Mouse (Mus musculus) stomach, embryonic 15.5 days (tissue): ENCODE data around the gene Zfp382. TPM values are rescaled to one million over a fixed set of nuclear protein-coding genes. Genes with fewer than 3 reads are reported as not detected.
"Not testable (repeated sequence)": the region's sequence is repeated elsewhere in the genome, so short reads cannot be mapped to it uniquely, and the experiment has no call there.

Source experiments
- ATAC-seq: fragments of 200-750 bp; cut with Nextera tagmentation; 2 replicates; pipeline ENCODE4 v1.8.0; 2017; ENCODE audit warnings: low read depth, moderate number of reproducible peaks, moderate TSS enrichment; ENCODE audit not compliant: insufficient read depth, low FRiP score
- H3K27ac ChIP-seq: fragments of 300-500 bp; sonication (generic); 2 replicates; pipeline ENCODE4 v1.5.1; 2015; ENCODE audit warnings: mild to moderate bottlenecking, inconsistent platforms
- H3K27me3 ChIP-seq: fragments of 300-500 bp; sonication (generic); replicated peaks from 2 replicates; pipeline ENCODE4 v1.6.1; 2015; ENCODE audit warnings: inconsistent platforms
- H3K36me3 ChIP-seq: fragments of 300-500 bp; sonication (generic); 2 replicates; pipeline ENCODE4 v1.6.1; 2015; ENCODE audit warnings: inconsistent platforms
- H3K4me1 ChIP-seq: fragments of 300-500 bp; sonication (generic); 2 replicates; pipeline ENCODE4 v1.6.1; 2015; ENCODE audit warnings: inconsistent platforms
- H3K4me2 ChIP-seq: fragments of 300-500 bp; sonication (generic); 2 replicates; pipeline ENCODE4 v1.6.1; 2015; ENCODE audit warnings: mild to moderate bottlenecking, inconsistent platforms
- H3K4me3 ChIP-seq: fragments of 300-500 bp; sonication (generic); replicated peaks from 2 replicates; pipeline ENCODE4 v1.5.1; 2015; ENCODE audit warnings: inconsistent platforms
- H3K9ac ChIP-seq: fragments of 300-500 bp; sonication (generic); 2 replicates; pipeline ENCODE4 v1.6.1; 2015; ENCODE audit warnings: inconsistent platforms
- H3K9me3 ChIP-seq: fragments of 300-500 bp; sonication (generic); 2 replicates; pipeline ENCODE4 v1.6.1; 2016; ENCODE audit warnings: inconsistent platforms
- WGBS: fragments of 180-500 bp; shearing (Covaris S2); methylation state at CpG from one replicate; pipeline ENCODE4 v1.1.7; 2015; 5-methylcytosine and 5-hydroxymethylcytosine counted together
- polyA plus RNA-seq: library from polyadenylated mRNA; unstranded; fragments of >200 nt; fragmentation: Nextera tagmentation; extraction: Ambion mirVana; gene quantifications from 2 replicates; pipeline ENCODE4 v1.2.1, GENCODE M21; 2015

The Zfp382 gene
- polyA plus RNA-seq, 1 experiment from 2014 or later = 10.4 TPM

GRCm38 (mm10) chr7:30095551-30096125, 26.1 kb upstream of the Zfp382 start:
- H3K27me3 ChIP-seq = no peaks in the 10 kb centered on the region
- peaks cover 21% of the 10 kb centered on the region for H3K4me1 ChIP-seq
- H3K36me3 ChIP-seq = peaks cover 18% of the 10 kb centered on the region
- peak overlapping the region; percentile 48; the same call in 1 of the 2 replicates for H3K9ac ChIP-seq
- ATAC-seq = no peak
- no peak overlapping the region for H3K27ac ChIP-seq
- H3K4me3 ChIP-seq = peak overlapping the region; percentile 77
- H3K9me3 ChIP-seq = no peaks in the 10 kb centered on the region
- WGBS = 3% methylated on average over 5 of the region's 5 CpGs
- H3K4me2 ChIP-seq = peak overlapping the region; percentile 64

DNA sequence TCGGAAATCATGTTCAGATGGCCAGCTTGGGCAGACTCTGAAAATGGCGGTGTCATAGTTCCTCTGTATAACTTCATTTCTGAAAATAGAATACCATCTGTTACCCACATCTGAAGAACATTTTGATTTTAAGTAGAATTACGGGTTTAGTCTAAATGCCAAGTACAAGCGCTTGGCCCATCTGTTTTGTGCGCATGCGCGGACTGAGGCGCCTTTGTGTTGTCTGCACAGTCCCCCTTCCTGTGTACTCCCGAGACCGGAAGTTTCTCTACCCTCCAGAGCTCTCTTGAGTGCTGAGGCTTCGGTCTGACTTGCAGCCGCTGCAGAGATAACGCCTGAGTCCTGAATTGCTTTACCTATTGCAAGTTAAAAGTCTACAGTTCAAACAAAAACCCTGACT, 22.4 kb upstream of the Zfp382 start:
- no peak for ATAC-seq
- 91% methylated on average over 13 of the region's 13 CpGs for WGBS
- Histone ChIP-seq H3K9me3 (no peaks in the 10 kb centered on the region), H3K27me3 (no peaks in the 10 kb centered on the region), H3K27ac (no peak overlapping the region), H3K36me3 (peaks cover 45% of the 10 kb centered on the region), H3K4me3 (no peak overlapping the region), H3K4me1 (peaks cover 13% of the 10 kb centered on the region), H3K4me2 (no peak overlapping the region), H3K9ac (no peak overlapping the region)

- ATAC-seq = no peak
- H3K4me2 ChIP-seq = no peak overlapping the region
- no peaks in the 10 kb centered on the region for H3K36me3 ChIP-seq
- no peak overlapping the region for H3K9ac ChIP-seq
- no peaks in the 10 kb centered on the region for H3K4me1 ChIP-seq
- no peak overlapping the region for H3K4me3 ChIP-seq
- no peak overlapping the region for H3K27ac ChIP-seq
- no peaks in the 10 kb centered on the region for H3K27me3 ChIP-seq
- WGBS = 89% methylated on average over 5 of the region's 5 CpGs
- H3K9me3 ChIP-seq = no peaks in the 10 kb centered on the region
These were observed 5.7 kb upstream of the Zfp382 start for GRCm38 (mm10) chr7:30116076-30116475.

- not testable (repeated sequence) for H3K9me3 ChIP-seq, H3K27ac ChIP-seq, H3K36me3 ChIP-seq, H3K27me3 ChIP-seq, H3K4me1 ChIP-seq, H3K4me3 ChIP-seq, H3K9ac ChIP-seq, H3K4me2 ChIP-seq, ATAC-seq
- WGBS = 94% methylated on average over 12 of the region's 12 CpGs
These were observed 3.8 kb upstream of the Zfp382 start for GRCm38 (mm10) chr7:30117935-30118334.

- Histone ChIP-seq H3K27me3 (no peaks in the 10 kb centered on the region), H3K4me3 (peak overlapping the region; percentile 69), H3K36me3 (no peaks in the 10 kb centered on the region; the same call in 1 of the 2 replicates), H3K9me3 (no peaks in the 10 kb centered on the region), H3K27ac (peak overlapping the region; percentile 76), H3K4me1 (no peaks in the 10 kb centered on the region), H3K9ac (peak overlapping the region; percentile 50; the same call in 1 of the 2 replicates), H3K4me2 (peak overlapping the region; percentile 89)
- 4% methylated on average over 15 of the region's 15 CpGs for WGBS
- ATAC-seq = peak; percentile 25; the same call in 1 of the 2 replicates
These were observed 417 bp downstream of the Zfp382 start for GRCm38 (mm10) chr7:30122188-30122530.

DNA sequence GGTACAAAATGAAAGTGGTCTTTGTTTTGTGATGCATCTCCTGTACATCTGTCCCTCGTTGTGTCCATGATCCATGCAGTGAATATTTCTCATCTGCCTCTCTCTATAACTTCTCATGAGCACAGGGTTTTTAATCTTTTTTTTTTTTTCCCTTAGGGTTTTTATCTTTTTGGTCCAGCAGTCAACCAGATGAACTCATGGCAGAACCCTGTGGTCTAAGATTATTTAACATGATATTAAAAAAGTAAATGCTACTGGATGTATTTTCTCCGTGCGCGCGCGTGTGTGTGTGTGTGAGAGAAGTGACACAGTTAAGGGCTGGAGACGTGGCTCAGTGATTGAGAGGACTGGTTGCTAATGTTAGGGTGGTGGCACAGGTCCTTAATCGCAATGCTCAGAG, 8.2 kb downstream of the Zfp382 start:
- 90% methylated on average over 8 of the region's 8 CpGs for WGBS
- ATAC-seq = no peak
- peaks cover 26% of the 10 kb centered on the region for H3K36me3 ChIP-seq

DNA sequence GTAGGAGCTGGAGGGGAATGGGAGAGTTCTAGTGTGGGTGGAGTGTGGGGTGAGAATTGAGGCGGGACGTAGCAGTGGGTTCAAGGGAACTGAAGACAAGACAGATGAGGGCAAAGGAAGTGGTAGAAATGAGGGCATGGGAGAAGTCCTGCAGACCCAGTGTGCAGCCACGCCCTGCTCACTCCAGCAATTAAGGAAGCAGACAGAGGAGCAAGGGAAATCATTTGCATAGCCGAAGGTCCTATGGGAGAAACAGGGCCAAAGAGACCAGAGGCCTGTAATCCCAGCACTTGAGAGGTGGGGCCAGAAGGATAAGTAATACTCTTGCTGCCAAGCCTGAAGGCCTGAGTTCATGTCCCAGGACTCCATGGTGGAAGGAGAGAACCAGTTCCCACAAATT, 10.7 kb downstream of the Zfp382 start:
- Histone ChIP-seq H3K4me2 (no peak overlapping the region), H3K9me3 (peaks cover 3% of the 10 kb centered on the region; the same call in 1 of the 2 replicates), H3K27ac (no peak overlapping the region), H3K9ac (no peak overlapping the region), H3K4me1 (no peaks in the 10 kb centered on the region), H3K36me3 (peaks cover 31% of the 10 kb centered on the region), H3K4me3 (no peak overlapping the region), H3K27me3 (no peaks in the 10 kb centered on the region)
- ATAC-seq = no peak
- 90% methylated on average over 4 of the region's 4 CpGs for WGBS

More for the DNA sequence above, 8.2 kb downstream of the Zfp382 start:
- Histone ChIP-seq H3K4me2 (no peak overlapping the region), H3K4me1 (no peaks in the 10 kb centered on the region), H3K27ac (no peak overlapping the region), H3K27me3 (no peaks in the 10 kb centered on the region), H3K9ac (no peak overlapping the region), H3K4me3 (no peak overlapping the region), H3K9me3 (peaks cover 3% of the 10 kb centered on the region; the same call in 1 of the 2 replicates)

DNA sequence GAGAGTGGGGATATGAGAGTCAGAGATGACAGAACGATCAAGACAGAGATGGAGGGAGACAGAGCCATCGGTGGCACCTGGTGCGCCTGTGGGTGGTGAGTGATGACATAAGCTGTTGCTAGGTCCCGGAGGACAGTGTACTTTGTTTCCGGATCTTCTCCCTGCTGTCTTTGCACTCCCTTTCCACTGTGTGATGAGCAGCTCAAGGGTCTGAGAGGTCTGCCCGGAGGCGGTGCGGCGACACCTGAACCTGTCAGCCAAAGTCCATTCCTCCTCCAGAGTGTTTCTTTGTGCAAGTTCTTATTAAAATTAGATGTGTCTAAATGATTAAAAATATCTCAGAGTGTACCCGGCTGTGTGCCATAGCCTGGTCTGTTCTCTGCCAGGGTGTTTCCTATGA, 15.1 kb downstream of the Zfp382 start:
- no peak for ATAC-seq
- Histone ChIP-seq H3K9me3 (peaks cover 3% of the 10 kb centered on the region; the same call in 1 of the 2 replicates), H3K4me2 (no peak overlapping the region), H3K4me3 (no peak overlapping the region), H3K36me3 (peaks cover 40% of the 10 kb centered on the region), H3K4me1 (no peaks in the 10 kb centered on the region), H3K9ac (no peak overlapping the region), H3K27ac (no peak overlapping the region), H3K27me3 (no peaks in the 10 kb centered on the region)
- 83% methylated on average over 10 of the region's 10 CpGs for WGBS

- ATAC-seq = 0 out of 2 replicates have a peak, but pooled peaks have one; percentile 14
- H3K27me3 ChIP-seq = no peaks in the 10 kb centered on the region
- 7% methylated on average over 8 of the region's 8 CpGs for WGBS
These were observed 21.4 kb downstream of the Zfp382 start for GRCm38 (mm10) chr7:30143170-30143554.

DNA sequence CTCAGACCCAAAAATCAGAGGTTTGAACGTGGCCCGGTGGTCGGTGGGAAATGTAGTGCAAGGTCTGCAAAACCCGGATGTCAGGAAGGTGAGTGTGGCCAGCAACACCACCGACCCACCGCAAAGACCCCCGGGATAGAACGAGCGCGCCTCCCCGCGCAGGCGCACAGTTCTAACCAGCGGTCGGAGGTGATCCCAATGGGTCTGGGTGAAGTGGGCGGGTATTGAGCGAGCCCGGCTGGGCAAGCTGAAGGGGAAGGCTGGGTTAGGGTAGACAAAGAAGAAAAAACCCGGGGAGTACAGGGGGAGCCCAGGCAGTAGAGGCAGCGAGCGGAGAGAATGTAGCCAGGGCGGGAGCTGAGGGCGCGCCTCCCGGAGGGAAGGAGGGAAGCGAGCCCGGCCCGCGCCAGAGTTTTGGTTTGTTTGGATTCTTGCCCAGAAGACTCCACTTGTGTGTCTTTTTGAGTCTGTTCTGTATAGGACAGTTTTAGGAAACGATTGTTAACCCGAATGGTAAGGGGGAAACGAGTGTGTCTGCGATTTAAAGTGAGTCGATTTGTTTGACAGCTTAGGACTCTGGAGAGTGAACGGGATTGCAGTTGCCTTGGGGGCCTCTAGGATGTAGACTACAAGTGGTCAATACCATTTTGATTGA, 21.9 kb downstream of the Zfp382 start:
- Histone ChIP-seq H3K4me2 (peak overlapping the region; percentile 78), H3K9ac (peak overlapping the region; percentile 44; the same call in 1 of the 2 replicates), H3K4me1 (peaks cover 3% of the 10 kb centered on the region; the same call in 1 of the 2 replicates), H3K4me3 (peak overlapping the region; percentile 57), H3K27ac (peak overlapping the region; percentile 89), H3K27me3 (no peaks in the 10 kb centered on the region), H3K36me3 (peaks cover 16% of the 10 kb centered on the region), H3K9me3 (no peaks in the 10 kb centered on the region; the same call in 1 of the 2 replicates)
- 1% methylated on average over 35 of the region's 35 CpGs for WGBS
- peak; percentile 90 for ATAC-seq

More at GRCm38 (mm10) chr7:30143170-30143554, 21.4 kb downstream of the Zfp382 start:
- Histone ChIP-seq H3K9ac (peak overlapping the region; percentile 19; the same call in 1 of the 2 replicates), H3K4me3 (peak overlapping the region; percentile 57), H3K4me2 (peak overlapping the region; percentile 78), H3K27ac (peak overlapping the region; percentile 89; the same call in 1 of the 2 replicates), H3K9me3 (no peaks in the 10 kb centered on the region; the same call in 1 of the 2 replicates), H3K4me1 (peaks cover 3% of the 10 kb centered on the region; the same call in 1 of the 2 replicates), H3K36me3 (peaks cover 11% of the 10 kb centered on the region)

- H3K9me3 ChIP-seq = peaks cover 7% of the 10 kb centered on the region
- no peak overlapping the region for H3K27ac ChIP-seq
- no peak overlapping the region for H3K9ac ChIP-seq
- peaks cover 3% of the 10 kb centered on the region; the same call in 1 of the 2 replicates for H3K4me1 ChIP-seq
- no peak for ATAC-seq
- no peaks in the 10 kb centered on the region for H3K27me3 ChIP-seq
- peaks cover 21% of the 10 kb centered on the region for H3K36me3 ChIP-seq
- no peak overlapping the region for H3K4me2 ChIP-seq
- no peak overlapping the region for H3K4me3 ChIP-seq
- WGBS = 89% methylated on average over 5 of the region's 5 CpGs
These were observed 25.3 kb downstream of the Zfp382 start for GRCm38 (mm10) chr7:30147011-30147410.

- peaks cover 51% of the 10 kb centered on the region for H3K36me3 ChIP-seq
- 95% methylated on average over 1 of the region's 1 CpGs for WGBS
These were observed 32.3 kb downstream of the Zfp382 start for GRCm38 (mm10) chr7:30154040-30154439.

More at GRCm38 (mm10) chr7:30154040-30154439, 32.3 kb downstream of the Zfp382 start:
- Histone ChIP-seq H3K9ac (no peak overlapping the region), H3K27ac (no peak overlapping the region), H3K4me2 (no peak overlapping the region), H3K9me3 (peaks cover 27% of the 10 kb centered on the region; the same call in 1 of the 2 replicates), H3K4me1 (no peaks in the 10 kb centered on the region), H3K27me3 (no peaks in the 10 kb centered on the region), H3K4me3 (no peak overlapping the region)
- no peak for ATAC-seq
